Mouse (Mus musculus) liver, embryonic 12.5 days (tissue): ENCODE data around the gene Necab2. TPM values are rescaled to one million over a fixed set of nuclear protein-coding genes. Genes with fewer than 3 reads are reported as not detected.

Experiments used
- ATAC-seq: fragments of 200-750 bp; cut with Nextera tagmentation; 2 replicates; pipeline ENCODE4 v1.8.0; 2017; ENCODE audit warnings: moderate number of reproducible peaks, mild to moderate bottlenecking, moderate library complexity
- H3K27ac ChIP-seq: fragments of 300-500 bp; sonication (generic); 2 replicates; pipeline ENCODE4 v1.5.1; 2016; ENCODE audit warnings: mild to moderate bottlenecking
- H3K27me3 ChIP-seq: fragments of 300-500 bp; sonication (generic); replicated peaks from 2 replicates; pipeline ENCODE4 v1.6.1; 2016; ENCODE audit warnings: mild to moderate bottlenecking, moderate library complexity
- H3K36me3 ChIP-seq: fragments of 300-500 bp; sonication (generic); 2 replicates; pipeline ENCODE4 v1.6.1; 2016; ENCODE audit warnings: mild to moderate bottlenecking, moderate library complexity
- H3K4me1 ChIP-seq: fragments of 300-500 bp; sonication (generic); 2 replicates; pipeline ENCODE4 v1.6.1; 2016
- H3K4me2 ChIP-seq: fragments of 300-500 bp; sonication (generic); 2 replicates; pipeline ENCODE4 v1.6.1; 2016; ENCODE audit warnings: mild to moderate bottlenecking, moderate library complexity
- H3K4me3 ChIP-seq: fragments of 300-500 bp; sonication (generic); 2 replicates; pipeline ENCODE4 v1.5.1; 2016; ENCODE audit warnings: mild to moderate bottlenecking, moderate library complexity
- H3K9ac ChIP-seq: fragments of 300-500 bp; sonication (generic); 2 replicates; pipeline ENCODE4 v1.6.1; 2016; ENCODE audit warnings: mild to moderate bottlenecking, moderate library complexity
- H3K9me3 ChIP-seq: fragments of 300-500 bp; sonication (generic); replicated peaks from 2 replicates; pipeline ENCODE4 v1.6.1; 2016; ENCODE audit warnings: mild to moderate bottlenecking, moderate library complexity
- WGBS: fragments of 180-500 bp; shearing (Covaris S2); methylation state at CpG from one replicate; pipeline ENCODE4 v1.1.7; 2016; ENCODE audit not compliant: insufficient replicate concordance; 5-methylcytosine and 5-hydroxymethylcytosine counted together
- polyA plus RNA-seq: library from polyadenylated mRNA; unstranded; fragments of >200 nt; fragmentation: Nextera tagmentation; extraction: Ambion mirVana; gene quantifications from 2 replicates; pipeline ENCODE4 v1.2.1, GENCODE M21; 2016

Gene Necab2
- polyA plus RNA-seq, 1 experiment from 2014 or later: 0.25 TPM

DNA sequence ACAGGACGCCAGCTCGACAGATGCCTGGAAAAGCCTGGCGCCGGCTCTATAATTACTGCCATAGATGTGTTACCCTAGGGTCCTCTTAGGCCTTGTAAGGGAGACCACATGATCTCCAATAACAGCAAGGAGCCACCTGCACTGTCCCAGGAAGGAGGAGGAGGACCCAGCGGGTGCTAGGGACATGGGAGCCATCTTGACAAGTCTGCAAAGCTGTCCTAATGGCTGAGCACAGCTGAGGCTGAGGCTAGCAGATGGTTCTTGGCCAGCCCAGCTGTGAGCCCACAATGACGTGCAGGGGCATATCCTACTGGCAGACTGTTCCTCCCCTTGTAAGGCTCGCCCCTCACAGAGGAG, 6.6 kb upstream of the Necab2 start:
- H3K27me3 ChIP-seq: peaks cover 11% of the 10 kb centered on the region; the same call in 1 of the 2 replicates
- H3K9ac ChIP-seq: no peak overlapping the region
- no peak overlapping the region for H3K4me3 ChIP-seq
- no peak overlapping the region for H3K27ac ChIP-seq
- no peaks in the 10 kb centered on the region for H3K9me3 ChIP-seq
- peaks cover 29% of the 10 kb centered on the region for H3K4me1 ChIP-seq
- peaks cover 23% of the 10 kb centered on the region for H3K36me3 ChIP-seq
- no peak for ATAC-seq
- peak overlapping the region; percentile 50 for H3K4me2 ChIP-seq
- WGBS: 67% methylated on average over 7 of the region's 7 CpGs

GRCm38 (mm10) chr8:119440250-119440951, 6.1 kb upstream of the Necab2 start:
- ATAC-seq: no peak; the same call in 1 of the 2 replicates
- peak overlapping the region; percentile 50 for H3K4me2 ChIP-seq
- peaks cover 17% of the 10 kb centered on the region for H3K27me3 ChIP-seq
- 20% methylated on average over 16 of the region's 16 CpGs for WGBS
- H3K9ac ChIP-seq: no peak overlapping the region
- H3K4me3 ChIP-seq: no peak overlapping the region
- H3K4me1 ChIP-seq: peaks cover 29% of the 10 kb centered on the region
- H3K9me3 ChIP-seq: no peaks in the 10 kb centered on the region
- H3K27ac ChIP-seq: no peak overlapping the region
- H3K36me3 ChIP-seq: peaks cover 28% of the 10 kb centered on the region

DNA sequence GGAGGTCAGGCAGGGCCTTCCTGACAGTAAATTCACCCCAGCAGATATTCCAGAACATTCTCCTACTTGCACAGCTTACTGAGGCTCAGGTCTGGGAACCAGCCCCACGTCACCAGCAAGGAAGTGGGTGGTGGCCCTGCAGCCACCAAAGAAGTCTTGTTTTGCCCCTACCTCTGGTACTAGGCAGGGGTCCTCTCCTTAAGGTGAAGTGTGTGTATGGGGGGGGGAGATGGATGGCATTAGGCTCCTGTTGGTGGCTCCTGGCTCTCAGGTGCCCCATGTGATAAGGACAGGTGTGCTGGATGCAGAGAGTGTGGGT, 5.6 kb upstream of the Necab2 start:
- Histone ChIP-seq H3K36me3 (peaks cover 34% of the 10 kb centered on the region), H3K27me3 (peaks cover 22% of the 10 kb centered on the region), H3K4me3 (no peak overlapping the region), H3K9me3 (no peaks in the 10 kb centered on the region), H3K9ac (no peak overlapping the region), H3K27ac (no peak overlapping the region), H3K4me1 (peaks cover 29% of the 10 kb centered on the region), H3K4me2 (0 out of 2 replicates have a peak overlapping the region, but pooled peaks have one; percentile 50)
- ATAC-seq: no peak
- 27% methylated on average over 1 of the region's 1 CpGs for WGBS

DNA sequence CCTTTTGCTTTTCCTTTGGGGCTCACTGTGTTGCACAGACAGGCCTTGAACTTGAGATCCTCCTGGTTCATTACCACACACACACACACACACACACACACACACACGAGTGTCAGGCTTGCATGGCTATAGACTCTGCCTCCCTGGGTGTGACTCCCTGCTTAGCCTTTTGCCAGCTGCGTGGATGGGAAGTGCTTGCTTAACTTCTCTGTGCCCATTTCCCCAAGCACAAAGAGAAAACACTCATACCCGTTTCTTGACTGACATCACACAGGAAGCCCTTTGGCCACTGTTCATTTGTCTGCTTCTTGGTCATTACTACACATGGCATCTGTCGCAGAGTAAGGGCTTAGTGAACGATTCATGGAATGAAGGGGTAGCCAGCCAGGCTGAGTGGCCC, 4.5 kb upstream of the Necab2 start:
- H3K9me3 ChIP-seq: no peaks in the 10 kb centered on the region
- H3K4me2 ChIP-seq: no peak overlapping the region
- no peak overlapping the region for H3K9ac ChIP-seq
- 52% methylated on average over 5 of the region's 5 CpGs for WGBS
- peaks cover 33% of the 10 kb centered on the region for H3K27me3 ChIP-seq
- H3K4me1 ChIP-seq: peaks cover 23% of the 10 kb centered on the region
- no peak overlapping the region for H3K27ac ChIP-seq
- no peak for ATAC-seq
- no peak overlapping the region for H3K4me3 ChIP-seq
- H3K36me3 ChIP-seq: peaks cover 34% of the 10 kb centered on the region

DNA sequence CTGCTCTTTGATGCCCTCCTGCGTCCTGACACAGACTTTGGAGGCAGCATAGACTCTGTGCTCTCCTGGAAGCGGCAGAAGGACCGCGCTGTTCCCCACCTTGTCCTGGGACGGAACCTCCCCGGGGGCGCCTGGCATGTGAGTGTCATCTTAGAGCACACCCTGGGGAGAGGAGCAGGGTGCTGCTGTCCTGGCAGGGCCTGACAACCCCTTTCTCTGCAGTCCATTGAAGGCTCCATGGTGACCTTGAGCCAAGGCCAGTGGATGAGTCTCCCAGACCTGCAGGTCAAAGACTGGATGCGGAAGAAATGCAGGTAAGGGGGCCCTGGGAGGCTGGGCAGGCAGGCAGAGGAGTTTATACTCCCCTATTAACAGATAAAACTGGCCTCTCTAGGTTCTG, 3.5 kb upstream of the Necab2 start:
- Histone ChIP-seq H3K4me3 (no peak overlapping the region), H3K36me3 (peaks cover 34% of the 10 kb centered on the region), H3K27ac (no peak overlapping the region), H3K9ac (no peak overlapping the region), H3K27me3 (peaks cover 42% of the 10 kb centered on the region), H3K4me1 (peaks cover 19% of the 10 kb centered on the region), H3K4me2 (no peak overlapping the region), H3K9me3 (no peaks in the 10 kb centered on the region)
- ATAC-seq: no peak
- 85% methylated on average over 8 of the region's 8 CpGs for WGBS

DNA sequence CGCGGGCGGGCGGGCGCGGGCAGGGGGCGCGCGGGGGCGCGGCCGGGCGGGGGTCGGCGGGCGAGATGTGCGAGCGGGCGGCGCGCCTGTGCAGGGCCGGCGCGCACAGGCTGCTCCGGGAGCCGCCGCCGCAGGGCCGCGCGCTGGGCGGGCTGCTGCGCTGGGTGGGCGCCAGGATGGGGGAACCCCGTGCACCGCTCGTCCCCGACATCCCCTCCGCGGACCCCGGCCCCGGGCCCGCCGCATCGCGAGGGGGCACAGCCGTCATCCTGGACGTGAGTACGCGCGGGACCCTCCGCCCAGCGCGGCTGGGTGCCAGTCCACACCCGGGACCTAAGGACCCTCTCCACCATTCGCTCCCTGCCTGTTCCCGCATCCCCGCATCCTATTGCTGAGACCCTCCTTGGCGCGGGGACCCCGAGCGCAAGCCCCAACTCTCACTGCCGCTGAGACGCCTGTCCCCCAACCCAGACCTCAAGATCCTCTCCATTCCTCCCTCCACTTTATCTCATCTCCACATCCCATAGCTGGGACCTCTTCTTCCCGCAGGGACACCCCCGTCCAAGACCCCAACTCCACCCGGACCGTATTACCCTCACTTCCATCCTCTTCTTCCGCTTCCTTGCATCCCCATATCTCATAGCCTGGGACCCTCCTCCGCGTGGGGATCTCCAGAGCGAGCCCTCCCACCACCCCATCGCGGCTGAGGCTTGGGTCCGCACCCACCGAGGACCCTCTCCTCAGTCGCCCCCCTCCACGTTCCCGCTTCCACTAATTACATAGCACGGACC, 666 bp downstream of the Necab2 start:
- H3K27ac ChIP-seq: no peak overlapping the region
- WGBS: 2% methylated on average over 47 of the region's 80 CpGs
- peak overlapping the region; percentile 54 for H3K4me3 ChIP-seq
- H3K9me3 ChIP-seq: no peaks in the 10 kb centered on the region
- H3K9ac ChIP-seq: no peak overlapping the region
- H3K4me1 ChIP-seq: peaks cover 3% of the 10 kb centered on the region; the same call in 1 of the 2 replicates
- peak overlapping the region; percentile 76 for H3K4me2 ChIP-seq
- no peak for ATAC-seq
- H3K27me3 ChIP-seq: peaks cover 77% of the 10 kb centered on the region
- H3K36me3 ChIP-seq: peaks cover 31% of the 10 kb centered on the region

DNA sequence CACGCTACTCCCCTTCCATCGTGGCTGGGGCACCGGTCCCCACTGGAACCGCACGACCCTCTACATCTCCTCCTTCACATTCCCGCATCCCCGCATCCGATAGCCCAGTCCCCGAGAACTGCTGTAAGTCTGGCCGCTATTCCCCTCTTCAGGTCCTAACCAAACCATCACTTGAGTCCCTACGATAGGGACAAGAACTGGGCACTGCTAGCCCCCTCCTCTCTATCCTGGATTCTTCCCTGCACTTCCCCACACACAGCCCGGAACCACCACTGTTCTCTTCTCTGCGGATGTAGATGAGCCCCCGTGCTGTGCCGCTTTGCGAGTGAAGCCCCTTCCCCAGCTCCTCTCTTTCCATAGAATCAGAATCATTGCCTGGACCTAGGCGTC, 1.3 kb downstream of the Necab2 start:
- Histone ChIP-seq H3K4me3 (no peak overlapping the region), H3K4me1 (peaks cover 3% of the 10 kb centered on the region; the same call in 1 of the 2 replicates), H3K4me2 (no peak overlapping the region), H3K9ac (no peak overlapping the region), H3K9me3 (no peaks in the 10 kb centered on the region), H3K27ac (no peak overlapping the region), H3K27me3 (peaks cover 76% of the 10 kb centered on the region), H3K36me3 (peaks cover 25% of the 10 kb centered on the region)
- ATAC-seq: no peak
- WGBS: 6% methylated on average over 17 of the region's 17 CpGs

GRCm38 (mm10) chr8:119449627-119450026, 3.1 kb downstream of the Necab2 start:
- Histone ChIP-seq H3K9me3 (no peaks in the 10 kb centered on the region), H3K36me3 (peaks cover 14% of the 10 kb centered on the region), H3K4me1 (peaks cover 3% of the 10 kb centered on the region; the same call in 1 of the 2 replicates), H3K4me2 (no peak overlapping the region), H3K9ac (no peak overlapping the region), H3K4me3 (no peak overlapping the region), H3K27me3 (peaks cover 81% of the 10 kb centered on the region), H3K27ac (no peak overlapping the region)
- 56% methylated on average over 12 of the region's 12 CpGs for WGBS
- ATAC-seq: no peak

- Histone ChIP-seq H3K9ac (no peak overlapping the region), H3K4me3 (no peak overlapping the region), H3K27ac (no peak overlapping the region), H3K4me1 (peaks cover 3% of the 10 kb centered on the region; the same call in 1 of the 2 replicates), H3K27me3 (peaks cover 66% of the 10 kb centered on the region), H3K9me3 (no peaks in the 10 kb centered on the region), H3K4me2 (no peak overlapping the region), H3K36me3 (no peaks in the 10 kb centered on the region)
- ATAC-seq: no peak
- 77% methylated on average over 4 of the region's 4 CpGs for WGBS
These were observed 4.6 kb downstream of the Necab2 start for GRCm38 (mm10) chr8:119451131-119451530.

DNA sequence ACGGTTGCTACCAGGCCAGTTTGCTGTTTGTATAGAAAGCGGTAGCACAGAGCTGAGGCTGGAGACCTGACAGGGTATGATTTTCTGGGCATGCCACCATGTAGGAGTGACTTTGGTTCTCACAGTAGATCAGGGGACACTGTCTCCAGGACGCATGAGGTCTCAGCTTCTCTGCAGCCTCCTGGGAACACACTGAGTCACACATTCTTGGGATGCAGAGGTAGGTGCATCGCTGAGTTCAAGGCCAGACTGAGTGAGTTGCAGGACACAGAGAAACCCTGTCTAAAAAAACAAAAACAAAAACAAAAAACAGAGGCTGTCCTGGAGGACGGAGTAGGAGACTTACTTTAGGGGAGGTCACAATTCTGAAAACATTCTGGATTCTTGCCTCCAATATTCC, 6.4 kb downstream of the Necab2 start:
- no peaks in the 10 kb centered on the region for H3K4me1 ChIP-seq
- H3K27me3 ChIP-seq: peaks cover 48% of the 10 kb centered on the region
- no peak overlapping the region for H3K27ac ChIP-seq
- H3K36me3 ChIP-seq: no peaks in the 10 kb centered on the region
- H3K9me3 ChIP-seq: no peaks in the 10 kb centered on the region
- no peak overlapping the region for H3K4me2 ChIP-seq
- ATAC-seq: no peak
- 69% methylated on average over 5 of the region's 5 CpGs for WGBS
- H3K4me3 ChIP-seq: no peak overlapping the region
- H3K9ac ChIP-seq: no peak overlapping the region

DNA sequence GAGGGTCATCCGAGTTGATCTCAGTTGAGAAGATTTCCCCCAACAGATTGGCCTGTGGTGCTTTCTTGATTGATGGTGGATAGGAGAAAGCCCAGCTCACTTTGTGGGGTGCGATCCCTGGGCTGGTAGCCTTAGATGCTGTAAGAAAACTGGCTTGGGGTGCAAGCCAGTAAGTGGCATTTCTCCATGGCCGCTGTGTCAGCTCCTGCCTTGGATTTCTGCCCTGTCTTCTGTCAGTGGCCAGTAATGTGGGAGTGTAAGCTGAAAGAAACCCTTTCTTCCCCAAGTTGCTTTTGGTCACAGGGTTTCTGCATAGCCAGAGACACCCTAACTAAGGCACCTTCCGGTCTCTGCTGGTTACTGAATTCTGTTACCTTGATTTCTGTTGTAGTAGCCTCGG, 9.5 kb downstream of the Necab2 start:
- ATAC-seq: no peak
- no peak overlapping the region for H3K27ac ChIP-seq
- no peaks in the 10 kb centered on the region for H3K36me3 ChIP-seq
- no peak overlapping the region for H3K9ac ChIP-seq
- no peaks in the 10 kb centered on the region for H3K4me1 ChIP-seq
- H3K9me3 ChIP-seq: no peaks in the 10 kb centered on the region
- WGBS: 72% methylated on average over 5 of the region's 5 CpGs
- H3K4me2 ChIP-seq: no peak overlapping the region
- no peak overlapping the region for H3K4me3 ChIP-seq
- H3K27me3 ChIP-seq: peaks cover 30% of the 10 kb centered on the region

DNA sequence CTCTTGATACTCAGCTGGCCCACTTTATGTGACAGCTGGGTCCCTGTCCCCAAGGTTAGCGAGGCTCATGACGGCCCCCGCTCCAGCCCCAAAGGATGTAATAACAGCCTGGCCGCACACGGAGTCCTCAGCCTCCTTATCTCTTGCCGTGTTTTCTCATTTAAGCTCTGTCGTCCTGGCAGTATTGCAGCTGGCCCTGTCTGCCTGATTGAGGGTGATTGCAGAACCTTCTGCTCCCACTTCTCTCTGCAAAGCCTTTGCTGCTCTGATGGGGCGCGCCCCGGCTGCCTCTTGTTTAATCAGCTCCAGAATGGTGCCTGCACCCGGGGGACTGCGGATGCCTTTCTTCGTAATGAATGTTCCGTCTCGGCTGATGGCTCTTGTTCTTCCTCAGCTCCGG, 13.2 kb downstream of the Necab2 start:
- H3K4me1 ChIP-seq: no peaks in the 10 kb centered on the region
- H3K9ac ChIP-seq: no peak overlapping the region
- no peak for ATAC-seq
- H3K27ac ChIP-seq: no peak overlapping the region
- peaks cover 45% of the 10 kb centered on the region for H3K27me3 ChIP-seq
- no peaks in the 10 kb centered on the region for H3K9me3 ChIP-seq
- no peak overlapping the region for H3K4me2 ChIP-seq
- no peak overlapping the region for H3K4me3 ChIP-seq
- 51% methylated on average over 16 of the region's 16 CpGs for WGBS
- no peaks in the 10 kb centered on the region for H3K36me3 ChIP-seq
